Mouse (Mus musculus): ENCODE data around the gene Grtp1.

DNA sequence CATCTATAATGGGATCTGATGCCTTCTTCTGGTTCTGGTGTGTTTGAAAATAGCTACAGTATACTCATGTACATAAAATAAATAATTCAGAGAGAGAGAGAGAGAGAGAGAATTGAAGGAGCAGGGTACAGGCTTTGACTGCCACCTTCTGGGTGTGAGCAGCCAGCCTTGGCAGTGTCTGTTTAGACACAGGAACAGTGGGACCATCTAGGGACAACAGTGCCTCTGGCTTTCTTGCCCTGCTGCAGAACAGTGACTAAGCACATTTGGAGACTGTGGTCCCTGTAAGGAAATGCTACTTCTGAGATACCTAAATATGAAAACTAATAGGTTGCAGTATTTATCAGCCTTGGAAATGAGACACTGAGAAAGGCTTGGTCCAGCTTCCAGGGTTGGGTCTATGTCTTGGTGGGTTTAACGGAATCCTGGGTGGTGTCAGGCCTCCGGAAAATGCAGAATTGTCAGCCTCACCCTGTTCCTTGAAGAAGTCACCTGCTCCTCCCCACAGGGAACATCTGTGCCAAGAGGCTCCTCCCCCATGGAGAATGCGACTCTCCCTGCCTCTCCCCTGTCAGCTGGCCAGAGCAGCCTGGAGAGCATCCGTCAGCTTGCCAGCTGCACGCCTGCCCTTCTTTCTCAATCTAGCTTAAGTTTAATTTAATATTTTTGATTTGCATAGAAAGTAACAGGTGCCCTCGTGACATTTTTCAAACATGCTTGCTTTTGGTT is 8.4 kb upstream of the Grtp1 start:
- TF ChIP-seq POLR2A (IDR thresholded peaks at IDR 0.05; ENCODE audit: insufficient read depth, low read length) (no peak), CTCF (IDR thresholded peaks at IDR 0.05; ENCODE audit: low read depth, low read length) (peak; percentile 12), EP300 (IDR thresholded peaks at IDR 0.05; ENCODE audit: insufficient read depth, low read depth, low read length) (peak; percentile 100)

Data from ES-Bruce4 (cell line).